9 mouse cellular contexts compared by ENCODE assay signal in genomic region chr16:20098375-20098727, GRCm38 (mm10). TPM values are rescaled to one million over a fixed set of nuclear protein-coding genes. Genes with fewer than 3 reads are reported as not detected.
DNase-seq lines count a peak whose midpoint lies in the region; ATAC-seq lines count a peak whose summit lies in the region.
"Had no signal": no experiment of that assay in that cellular context is flagged by ENCODE, and none has a peak within 500 bp of the region (broad histone marks: within the 10 kb centered on the region; RNA-seq: fewer than 3 reads in every experiment).

No protein-coding gene starts in this region.

- H3K27me3 ChIP-seq in kidney, embryonic 14.5 days (ENCODE audit: control insufficient read depth, insufficient read depth, low read length), result no peaks in the 10 kb centered on the region
- no peaks in the 10 kb centered on the region for H3K27me3 ChIP-seq in hindbrain, embryonic 14.5 days (ENCODE audit: control insufficient read depth, insufficient read depth, low read length)
- no peaks in the 10 kb centered on the region for H3K27me3 ChIP-seq in midbrain, embryonic 13.5 days
- H3K27me3 ChIP-seq: Patski had no signal

- H3K4me1 ChIP-seq in kidney, embryonic 14.5 days (ENCODE audit: control insufficient read depth, insufficient read depth, low read length), result no peaks in the 10 kb centered on the region
- peaks cover 5% of the 10 kb centered on the region for H3K4me1 ChIP-seq in brown adipose tissue, adult 24 weeks (ENCODE audit: control insufficient read depth, insufficient read depth, insufficient read length, low read length)
- H3K4me1 ChIP-seq in hindbrain, embryonic 14.5 days (replicated peaks; ENCODE audit: control insufficient read depth, insufficient read depth, low read length), result peaks cover 14% of the 10 kb centered on the region; the same call in 1 of the 2 replicates
- H3K4me1 ChIP-seq in midbrain, embryonic 13.5 days (replicated peaks), result peaks cover 11% of the 10 kb centered on the region

- WGBS in kidney, embryonic 14.5 days, result 7% methylated on average over 4 of the region's 4 CpGs
- 9% methylated on average over 4 of the region's 4 CpGs for WGBS in hindbrain, embryonic 14.5 days
- WGBS in midbrain, embryonic 13.5 days, result 8% methylated on average over 4 of the region's 4 CpGs

- H3K36me3 ChIP-seq in kidney, embryonic 14.5 days (ENCODE audit: control insufficient read depth, insufficient read depth, low read length), result peaks cover 3% of the 10 kb centered on the region; the same call in 1 of the 2 replicates
- peaks cover 19% of the 10 kb centered on the region for H3K36me3 ChIP-seq in hindbrain, embryonic 14.5 days (replicated peaks; ENCODE audit: control insufficient read depth, insufficient read depth)
- peaks cover 15% of the 10 kb centered on the region for H3K36me3 ChIP-seq in midbrain, embryonic 13.5 days

- intact Hi-C loops in left cerebral cortex, postnatal 25 days (cut with DNase I), result loop anchor here (1.0 to 10.0 kb wide), 2 partner anchors 42 to 194 kb away; no protein-coding TSS in a partner anchor
- intact Hi-C loops in left cerebral cortex, postnatal 36 days (cut with DNase I), result loop anchor here (5.0 to 10.0 kb wide), 2 partner anchors 44 to 214 kb away; partner anchors contain the start of gene Yeats2

- peaks cover 4% of the 10 kb centered on the region; the same call in 1 of the 2 replicates for H3K9me3 ChIP-seq in kidney, embryonic 14.5 days (ENCODE audit: control insufficient read depth, low read length)
- H3K9me3 ChIP-seq in hindbrain, embryonic 14.5 days (ENCODE audit: control insufficient read depth, low read length), result peaks cover 4% of the 10 kb centered on the region
- peaks cover 3% of the 10 kb centered on the region; the same call in 1 of the 2 replicates for H3K9me3 ChIP-seq in midbrain, embryonic 13.5 days

- H3K27ac ChIP-seq in kidney, embryonic 14.5 days (ENCODE audit: low read depth, low read length), result 0 out of 2 replicates have a peak overlapping the region, but pooled peaks have one; percentile 14
- peak overlapping the region; percentile 86 for H3K27ac ChIP-seq in brown adipose tissue, adult 24 weeks (replicated peaks; ENCODE audit: low read depth, low read length)
- H3K27ac ChIP-seq in hindbrain, embryonic 14.5 days, result peak overlapping the region; percentile 97
- H3K27ac ChIP-seq in midbrain, embryonic 13.5 days, result peak overlapping the region; percentile 99

- no peak for ATAC-seq in kidney, embryonic 14.5 days (ENCODE audit: low FRiP score, low TSS enrichment)
- ATAC-seq in hindbrain, embryonic 14.5 days (ENCODE audit: low FRiP score), result no peak
- no peak for ATAC-seq in midbrain, embryonic 13.5 days
- ATAC-seq in frontal cortex, adult (ENCODE audit: low TSS enrichment), result no peak

- peak overlapping the region; percentile 50 for H3K4me2 ChIP-seq in kidney, embryonic 14.5 days (replicated peaks; ENCODE audit: low read depth, low read length)
- H3K4me2 ChIP-seq in hindbrain, embryonic 14.5 days (replicated peaks), result peak overlapping the region; percentile 61
- peak overlapping the region; percentile 65 for H3K4me2 ChIP-seq in midbrain, embryonic 13.5 days (replicated peaks)

- H3K4me3 ChIP-seq in kidney, embryonic 14.5 days (ENCODE audit: low read length), result peak overlapping the region; percentile 96
- H3K4me3 ChIP-seq in brown adipose tissue, adult 24 weeks (ENCODE audit: insufficient read depth, low read depth, low read length), result peak overlapping the region; percentile 76
- peak overlapping the region; percentile 93 for H3K4me3 ChIP-seq in hindbrain, embryonic 14.5 days (replicated peaks; ENCODE audit: low read length)
- H3K4me3 ChIP-seq in midbrain, embryonic 13.5 days (replicated peaks), result peak overlapping the region; percentile 83

- H3K9ac ChIP-seq in kidney, embryonic 14.5 days (ENCODE audit: low read depth, low read length), result peak overlapping the region; percentile 96
- peak overlapping the region; percentile 99 for H3K9ac ChIP-seq in hindbrain, embryonic 14.5 days
- peak overlapping the region; percentile 97 for H3K9ac ChIP-seq in midbrain, embryonic 13.5 days (replicated peaks)

- no peak for DNase-seq in kidney, adult 8-10 months
- DNase-seq in hindbrain, embryonic 14.5 days (ENCODE audit: low spot score), result no peak
- DNase-seq in left cerebral cortex, postnatal 25 days (ENCODE audit: low spot score in 2 of 2), result no peak
- no peak for DNase-seq in left cerebral cortex, postnatal 36 days (ENCODE audit: low spot score in 2 of 2)

RNA-seq across cellular contexts. Expression of gene Klhl24, which starts 1.0 kb away (rescaled TPM):
- 21.8 and 40.4 TPM in 2 replicates for polyA plus RNA-seq in kidney, embryonic 14.5 days (2014; fragmentation: Nextera tagmentation; extraction: Ambion mirVana)
- 36.3 and 43.0 TPM in 2 replicates for polyA plus RNA-seq in brown adipose tissue, adult 24 weeks (2012; ENCODE audit: insufficient read depth, insufficient read length, missing spikeins)
- 48.0 and 52.3 TPM in 2 replicates for polyA plus RNA-seq in hindbrain, embryonic 14.5 days (2014; fragmentation: Nextera tagmentation; extraction: Ambion mirVana)
- polyA plus RNA-seq in midbrain, embryonic 13.5 days (2015; fragmentation: Nextera tagmentation; extraction: Ambion mirVana), result 64.6 and 69.3 TPM in 2 replicates
- total RNA-seq in left cerebral cortex, postnatal 25 days (2021), result 10 to 100 TPM; 82.0 to 86.4 TPM
- total RNA-seq in left cerebral cortex, postnatal 36 days (2021), result 10 to 100 TPM; 72.7 to 93.4 TPM

RNA-seq across cellular contexts. Expression of gene Yeats2, which starts 42.5 kb away (rescaled TPM):
- polyA plus RNA-seq in kidney, embryonic 14.5 days (2014; fragmentation: Nextera tagmentation; extraction: Ambion mirVana), result 24.3 and 47.5 TPM in 2 replicates
- polyA plus RNA-seq in brown adipose tissue, adult 24 weeks (2012; ENCODE audit: insufficient read depth, insufficient read length, missing spikeins), result 1.7 and 4.4 TPM in 2 replicates
- 21.7 and 24.7 TPM in 2 replicates for polyA plus RNA-seq in hindbrain, embryonic 14.5 days (2014; fragmentation: Nextera tagmentation; extraction: Ambion mirVana)
- 28.1 and 29.6 TPM in 2 replicates for polyA plus RNA-seq in midbrain, embryonic 13.5 days (2015; fragmentation: Nextera tagmentation; extraction: Ambion mirVana)
- 10 to 100 TPM; 36.4 to 37.9 TPM for total RNA-seq in left cerebral cortex, postnatal 25 days (2021)
- total RNA-seq in left cerebral cortex, postnatal 36 days (2021), result 10 to 100 TPM; 28.9 to 41.3 TPM

Comparison
In these comparisons a context has a peak if more than half of its experiments do, and no peak if none do; other contexts are left out.
1. H3K27ac ChIP-seq: peak in every context shown above with its lines; median percentile 99 in midbrain, embryonic 13.5 days; 97 in hindbrain, embryonic 14.5 days; 86 in brown adipose tissue, adult 24 weeks; 14 in kidney, embryonic 14.5 days.